Mouse (Mus musculus) MN1 (cell line): Measurements from ENCODE around the gene Hspa1b.
"Not testable (repeated sequence)": the region's sequence is repeated elsewhere in the genome, so short reads cannot be mapped to it uniquely, and the experiment has no call there.

Source experiments
- DNase-seq: peaks from one replicate; pipeline ENCODE4 v3.0.0-alpha.2; 2016; ENCODE audit warnings: low spot score

The Hspa1b gene

GRCm38 (mm10) chr17:34954831-34955230 lies 4.2 kb downstream of the Hspa1b start:
- no peak for DNase-seq

DNA sequence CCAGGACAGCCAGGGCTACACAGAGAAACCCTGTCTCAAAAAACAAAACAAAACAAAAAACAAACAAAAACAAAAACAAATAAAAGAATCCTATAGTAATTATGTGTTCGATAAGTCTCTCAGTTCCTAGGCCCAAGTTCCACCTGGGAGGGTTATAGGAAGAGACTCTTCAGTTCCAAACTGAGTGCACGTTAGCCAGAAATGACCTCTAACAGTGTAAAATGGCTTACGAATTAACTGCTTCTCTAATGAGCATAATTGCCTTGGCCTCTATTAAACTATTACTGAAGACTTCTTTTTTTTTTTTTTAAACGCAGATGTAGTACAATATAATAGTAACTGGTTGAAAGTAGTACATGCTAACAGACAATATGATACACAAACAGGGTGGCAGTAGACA lies 5.1 kb downstream of the Hspa1b start:
- DNase-seq: no peak

DNA sequence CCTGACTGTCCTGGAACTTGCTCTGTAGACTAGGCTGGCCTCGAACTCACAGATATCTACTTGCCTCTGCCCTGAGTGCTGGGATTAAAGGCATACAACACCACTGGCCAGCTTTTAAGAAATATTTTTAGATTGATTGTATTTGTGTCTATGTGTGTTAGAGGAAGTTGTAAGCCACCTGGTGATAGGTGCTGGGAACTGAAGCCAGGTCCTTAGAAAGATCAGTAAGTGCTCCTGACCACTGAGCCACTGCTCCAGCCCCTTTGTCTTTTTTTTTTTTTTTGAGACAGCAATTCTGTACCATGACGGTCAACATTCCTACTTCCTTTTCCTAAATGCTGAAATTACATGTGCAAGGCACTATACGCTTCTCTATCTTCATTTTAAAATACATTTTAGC lies 5.8 kb downstream of the Hspa1b start:
- DNase-seq: no peak

GRCm38 (mm10) chr17:34952378-34953040 lies 6.5 kb downstream of the Hspa1b start:
- peak; percentile 85 for DNase-seq

DNA sequence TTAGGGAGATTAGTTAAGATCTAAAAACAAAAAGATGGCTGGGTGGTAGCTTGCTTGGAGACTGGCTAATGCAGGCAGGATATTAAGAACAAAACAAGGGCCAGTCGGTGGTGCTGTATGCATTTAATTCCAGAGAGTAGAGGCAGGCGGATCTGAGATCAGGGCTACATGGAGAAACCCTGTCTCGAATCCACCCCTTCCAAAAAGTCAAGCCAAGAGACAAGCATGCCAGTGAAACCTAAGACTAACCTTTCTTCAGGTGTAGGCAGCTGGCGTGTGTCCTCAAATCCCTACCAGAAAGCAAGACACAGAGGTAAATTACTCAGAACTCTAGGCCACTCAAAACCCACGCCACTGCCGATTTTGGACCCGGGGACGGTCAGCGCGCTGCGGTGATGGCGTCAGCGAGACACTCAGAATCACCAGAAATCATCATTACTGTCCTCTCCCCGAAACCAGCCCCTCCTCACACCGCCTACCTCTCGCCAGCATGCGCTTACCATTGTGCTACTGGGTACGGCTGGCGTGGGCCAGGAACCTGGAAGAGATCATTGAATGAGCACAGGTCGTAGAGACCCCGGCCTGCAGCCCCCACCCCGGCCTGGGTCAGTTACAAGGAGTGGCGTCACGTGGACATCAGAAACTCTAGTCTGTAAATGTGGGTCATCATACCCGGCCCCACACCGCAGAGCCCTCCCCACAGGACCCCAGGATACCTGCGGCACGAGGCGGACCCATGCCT lies 7.2 kb downstream of the Hspa1b start:
- DNase-seq: peak; percentile 56

DNA sequence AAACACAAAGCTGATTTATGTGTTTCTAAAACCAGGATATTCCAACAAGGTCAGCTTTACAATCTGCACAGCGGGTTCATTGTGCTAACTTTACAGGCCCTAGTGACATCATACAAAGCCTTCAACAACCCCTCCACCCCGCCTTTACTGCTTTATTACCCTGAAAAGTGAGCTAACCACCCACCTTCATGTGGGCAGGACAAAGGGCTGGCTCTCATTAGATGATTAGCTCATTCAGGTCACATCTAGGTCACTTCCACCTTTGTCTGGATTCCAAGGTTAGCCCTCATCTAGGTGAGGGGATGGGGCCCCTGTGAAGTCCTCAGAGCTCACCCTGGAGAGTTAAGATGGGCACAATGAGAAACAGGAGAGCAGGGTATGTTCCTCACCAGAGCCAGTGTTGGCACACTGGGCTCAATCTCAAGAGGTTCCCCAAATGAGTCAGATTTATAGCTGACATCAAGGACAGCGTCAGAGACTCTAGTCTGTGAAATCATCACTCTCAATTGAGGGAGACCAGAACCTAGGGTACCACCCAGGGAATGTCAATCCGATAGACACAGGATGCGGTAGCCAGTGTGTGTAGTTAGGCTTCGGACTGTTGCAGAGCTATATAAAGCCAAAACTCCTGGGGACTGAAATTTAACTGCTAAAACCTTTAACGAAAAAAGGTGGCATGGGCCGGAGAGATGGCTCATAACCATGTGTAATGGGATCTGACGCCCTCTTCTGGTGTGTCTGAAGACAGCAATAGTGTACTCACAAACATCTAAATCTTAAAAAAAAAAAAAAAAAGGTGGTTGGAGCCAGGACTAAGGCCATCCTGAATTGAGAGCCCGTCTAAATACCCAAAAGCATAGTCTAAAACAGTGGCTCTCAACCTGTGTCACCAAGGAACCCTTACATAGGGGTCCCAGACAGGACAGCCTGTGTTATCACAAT lies 8.3 kb downstream of the Hspa1b start:
- peak; percentile 52 for DNase-seq

DNA sequence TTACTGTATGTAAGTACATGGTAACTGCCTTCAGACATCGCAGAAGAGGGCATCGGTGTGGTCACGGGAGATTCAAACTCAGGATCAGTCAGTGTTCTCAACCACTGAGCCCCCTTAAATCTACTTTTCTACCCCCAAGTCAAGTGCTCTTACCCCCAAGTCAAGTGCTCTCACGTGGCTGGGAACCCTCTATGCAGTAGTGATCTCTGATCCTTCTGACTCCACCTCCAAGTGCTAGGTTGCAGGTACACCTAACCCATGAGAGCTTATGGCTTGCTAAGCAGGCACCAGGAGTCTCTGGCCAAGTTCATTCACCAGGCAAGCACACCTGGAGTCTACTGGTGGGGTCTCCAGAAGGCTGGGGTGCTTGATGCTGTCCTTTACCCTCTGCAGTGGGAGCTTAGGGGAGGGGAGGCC lies 9.5 kb downstream of the Hspa1b start:
- no peak for DNase-seq

DNA sequence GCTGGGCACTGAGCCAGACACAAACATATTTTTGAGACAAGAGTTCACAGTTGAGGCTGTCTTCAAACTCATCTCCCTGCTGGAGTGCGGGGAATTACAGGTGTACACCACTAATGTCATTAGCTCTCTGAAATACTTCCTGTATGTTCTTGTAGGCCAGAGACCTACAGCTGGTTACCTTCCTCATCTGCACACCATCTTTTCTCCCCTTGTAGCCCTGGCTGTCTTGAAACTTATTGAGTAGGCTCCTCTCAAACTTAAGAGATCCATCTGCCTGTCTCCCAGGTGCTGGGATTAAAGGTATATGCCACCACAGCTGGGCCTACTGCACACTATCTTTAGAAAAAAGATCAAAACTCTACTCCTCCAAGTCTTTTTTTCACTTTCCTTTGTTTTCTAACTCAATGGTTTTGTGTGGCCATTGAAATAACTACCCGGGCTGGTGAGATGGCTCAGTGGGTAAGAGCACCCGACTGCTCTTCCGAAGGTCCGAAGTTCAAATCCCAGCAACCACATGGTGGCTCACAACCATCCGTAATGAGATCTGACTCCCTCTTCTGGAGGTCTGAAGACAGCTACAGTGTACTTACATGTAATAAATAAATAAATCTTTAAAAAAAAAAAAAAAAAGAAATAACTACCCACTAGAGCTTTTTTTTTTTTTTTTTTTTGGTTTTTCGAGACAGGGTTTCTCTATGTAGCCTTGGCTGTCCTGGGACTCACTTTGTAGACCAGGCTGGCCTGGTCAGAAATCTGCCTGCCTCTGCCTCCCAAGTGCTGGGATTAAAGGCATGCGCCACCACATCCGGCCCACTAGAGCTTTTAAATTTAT lies 10.1 kb downstream of the Hspa1b start:
- DNase-seq: not testable (repeated sequence)

GRCm38 (mm10) chr17:34947606-34948005 lies 11.4 kb downstream of the Hspa1b start:
- DNase-seq: peak; percentile 48

DNA sequence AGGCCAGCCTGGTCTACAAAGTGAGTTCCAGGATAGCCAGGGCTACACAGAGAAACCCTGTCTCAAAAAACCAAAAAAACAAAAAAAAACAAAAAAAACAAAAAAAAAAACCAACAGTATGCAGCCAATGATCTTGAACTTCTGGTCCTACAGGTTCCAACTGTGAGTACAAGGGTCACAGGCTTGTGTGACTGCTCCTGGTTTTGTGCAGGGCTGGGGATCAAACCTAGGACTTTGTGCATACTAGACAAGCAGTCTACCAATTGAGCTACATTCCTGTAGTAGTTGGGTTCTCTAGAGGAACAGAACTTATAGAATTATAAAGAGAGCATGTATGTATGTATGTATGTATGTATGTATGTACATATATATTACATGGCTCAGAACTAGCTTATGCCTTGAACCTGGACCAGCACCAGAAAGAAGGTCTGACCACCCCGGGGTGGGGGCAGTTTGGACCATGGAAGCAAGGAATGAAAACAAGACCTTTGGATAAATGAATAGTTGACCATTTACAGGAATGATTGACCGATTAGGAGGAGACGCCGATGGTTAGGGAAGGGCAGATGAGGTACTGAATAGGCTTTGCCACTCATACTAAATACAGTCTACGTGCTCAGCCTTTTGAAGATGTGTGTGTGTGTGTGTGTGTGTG lies 12.4 kb downstream of the Hspa1b start:
- no peak for DNase-seq

DNA sequence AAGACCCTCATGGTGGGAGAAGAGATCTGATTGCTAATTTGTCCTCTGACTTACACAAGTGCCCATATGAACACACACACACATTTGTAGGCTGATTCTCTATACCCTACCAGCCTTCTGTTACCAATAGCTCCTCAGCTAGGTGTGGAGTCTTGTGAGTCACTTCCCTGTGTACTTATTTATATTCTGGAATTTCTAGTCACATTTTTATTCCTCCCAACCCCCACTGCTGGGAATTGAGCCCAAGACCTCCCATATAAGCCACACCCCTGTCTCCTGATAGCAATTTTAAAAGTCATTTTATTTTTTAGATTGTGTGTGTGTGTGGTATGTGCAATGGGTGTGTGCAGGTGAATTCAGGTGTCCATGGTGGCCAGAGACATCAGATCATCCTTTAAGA lies 14.7 kb downstream of the Hspa1b start:
- DNase-seq: no peak

- no peak for DNase-seq
Measured at GRCm38 (mm10) chr17:34943128-34943815, 15.8 kb downstream of the Hspa1b start.

DNA sequence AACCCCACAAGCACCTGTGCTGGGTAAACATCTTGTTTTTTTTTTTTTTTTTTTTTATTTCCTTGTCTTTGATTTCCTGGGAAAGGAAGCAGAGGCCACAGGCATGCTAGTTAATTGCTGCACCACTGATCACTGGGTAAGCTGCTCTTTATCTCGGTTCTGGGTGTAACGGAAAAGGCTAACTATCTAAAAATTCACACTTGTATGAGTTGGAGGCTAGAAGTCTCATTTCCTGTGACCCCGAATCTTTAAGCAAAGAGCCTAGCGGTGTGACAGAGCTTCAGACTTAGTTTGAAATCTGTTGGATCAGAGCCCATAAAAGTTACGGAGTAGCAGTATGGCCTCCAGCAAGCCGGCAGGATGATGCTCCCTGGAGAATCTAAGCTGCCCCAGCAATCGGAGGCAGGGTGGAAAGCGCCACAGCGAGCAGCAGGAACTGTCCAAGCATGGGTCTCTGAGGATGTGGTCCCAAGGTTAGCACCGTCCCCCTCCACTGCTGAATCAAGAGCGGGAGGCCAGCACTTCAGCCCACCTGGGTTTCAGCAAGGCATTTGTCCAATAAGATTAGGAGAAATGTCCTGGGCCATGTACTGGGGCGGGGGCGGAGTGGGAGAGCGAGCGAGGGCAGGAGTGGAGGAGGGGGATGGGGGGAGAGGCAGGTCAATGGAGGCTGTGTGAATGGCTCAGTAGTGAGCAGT lies 17.5 kb downstream of the Hspa1b start:
- no peak for DNase-seq

DNA sequence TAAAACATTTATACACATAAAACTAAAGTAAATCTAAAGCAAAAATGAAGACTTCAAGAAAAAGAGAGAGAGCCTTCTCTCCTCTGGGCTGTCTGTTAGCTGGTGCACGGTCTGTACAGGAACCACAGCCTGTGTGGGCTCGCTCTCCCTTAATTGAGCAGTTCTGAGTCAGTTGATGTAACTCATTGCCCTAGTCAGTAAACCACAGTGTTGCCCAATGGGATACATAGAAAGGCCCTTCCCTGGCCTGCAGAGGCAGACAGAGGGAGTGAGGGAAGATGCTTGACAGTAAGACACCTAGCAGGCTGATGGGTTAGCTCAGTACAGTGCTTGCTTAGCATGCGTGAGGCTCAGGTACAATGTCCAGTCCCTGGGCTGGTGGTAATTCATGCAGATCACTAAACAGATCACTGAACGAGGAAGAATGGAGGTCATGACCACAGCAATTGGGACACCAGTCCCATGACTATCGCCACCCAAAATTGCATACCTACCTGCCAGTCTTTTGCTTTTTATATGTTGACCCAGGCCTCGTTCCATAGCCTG lies 21.0 kb downstream of the Hspa1b start:
- DNase-seq: no peak

GRCm38 (mm10) chr17:34934830-34935229 lies 24.2 kb downstream of the Hspa1b start:
- no peak for DNase-seq

DNA sequence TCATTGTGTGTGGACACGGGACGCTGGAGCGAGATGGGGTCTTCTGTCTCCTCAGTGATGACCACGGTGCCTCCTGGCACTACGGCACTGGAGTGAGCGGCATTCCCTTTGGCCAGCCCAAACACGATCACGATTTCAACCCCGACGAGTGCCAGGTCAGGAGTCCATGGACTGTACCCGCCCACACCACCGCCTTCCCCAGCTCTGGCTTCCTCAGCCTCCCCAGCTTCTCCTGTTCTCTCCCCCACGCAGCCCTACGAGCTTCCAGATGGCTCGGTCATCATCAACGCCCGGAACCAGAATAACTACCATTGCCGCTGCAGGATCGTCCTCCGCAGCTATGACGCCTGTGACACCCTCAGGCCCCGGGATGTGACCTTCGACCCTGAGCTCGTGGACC lies 25.0 kb downstream of the Hspa1b start:
- no peak for DNase-seq

GRCm38 (mm10) chr17:34932287-34932686 lies 26.8 kb downstream of the Hspa1b start:
- no peak for DNase-seq

- DNase-seq: no peak
Measured at GRCm38 (mm10) chr17:34931735-34932098, 27.3 kb downstream of the Hspa1b start.

- peak; percentile 99 for DNase-seq
Measured at GRCm38 (mm10) chr17:34931061-34931734, 27.8 kb downstream of the Hspa1b start, which contains the start of gene Neu1. Gene Neu1, plus strand, starts transcription at chr17:34931253.
